Mouse (Mus musculus): ENCODE results near the gene Arhgef28.

Arhgef28 gene

GRCm38 (mm10) chr13:97954956-97955496 lies 251.2 kb downstream of the Arhgef28 start:
- DNase-seq = no peak

DNA sequence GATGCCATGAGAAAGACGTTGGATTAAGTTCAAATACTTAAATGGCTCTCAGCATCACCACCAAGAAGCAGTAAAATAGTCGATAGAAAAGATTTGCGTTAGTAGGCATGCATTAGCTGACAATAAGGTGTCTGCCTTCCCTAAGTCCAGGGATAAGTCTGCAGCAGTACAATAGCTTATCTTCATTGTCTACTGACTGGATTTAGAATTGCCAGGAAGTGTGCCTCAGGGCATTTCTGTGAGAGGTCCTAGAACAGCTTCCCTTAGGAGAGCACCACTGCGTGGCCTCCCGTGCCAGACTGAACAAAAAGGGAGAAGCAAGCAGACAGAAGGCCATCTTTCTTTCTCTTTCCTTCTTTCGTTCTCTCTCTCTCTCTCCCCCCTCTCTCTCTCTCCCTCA lies 252.2 kb downstream of the Arhgef28 start:
- no peak for DNase-seq

DNA sequence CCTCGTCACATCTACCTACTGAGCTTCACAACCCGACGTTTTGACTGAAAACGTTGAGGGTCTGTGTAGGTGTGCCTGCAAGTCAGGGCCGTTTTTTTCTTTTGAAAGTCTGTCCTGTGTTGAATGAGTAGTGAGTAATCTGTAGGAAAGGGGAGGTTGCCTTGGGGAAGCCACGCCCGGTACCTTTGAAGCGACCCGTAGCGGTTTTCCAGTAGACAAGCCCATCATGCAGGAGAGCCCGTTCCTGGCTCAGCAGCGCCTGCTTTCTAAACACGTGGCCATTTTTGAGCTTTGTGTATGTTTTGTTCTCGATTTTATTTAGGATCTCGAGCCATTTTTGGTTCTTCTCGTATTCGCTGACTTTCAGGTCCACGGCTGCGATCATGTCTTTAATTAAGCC lies 252.7 kb downstream of the Arhgef28 start:
- DNase-seq = no peak

GRCm38 (mm10) chr13:97948856-97949255 lies 257.4 kb downstream of the Arhgef28 start:
- DNase-seq = no peak

DNA sequence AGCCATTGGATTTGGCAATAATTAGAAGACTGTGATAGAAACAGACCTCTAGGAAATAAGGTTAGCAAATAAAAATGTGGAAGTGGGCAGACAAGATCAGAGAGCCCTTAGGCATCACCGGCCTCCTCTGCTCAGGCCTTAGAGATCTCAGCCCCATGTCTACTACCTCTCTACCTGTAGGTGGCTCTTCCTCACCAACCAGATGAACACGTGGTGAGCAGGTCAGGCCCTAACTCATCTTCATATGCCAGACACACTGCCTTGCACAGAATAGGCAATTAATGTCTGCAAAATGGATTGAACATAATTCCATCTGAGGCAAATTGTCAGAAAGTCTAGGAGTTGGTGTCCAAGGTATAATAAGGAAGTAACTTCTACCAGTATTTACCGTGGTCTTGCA lies 258.6 kb downstream of the Arhgef28 start:
- DNase-seq = no peak

DNA sequence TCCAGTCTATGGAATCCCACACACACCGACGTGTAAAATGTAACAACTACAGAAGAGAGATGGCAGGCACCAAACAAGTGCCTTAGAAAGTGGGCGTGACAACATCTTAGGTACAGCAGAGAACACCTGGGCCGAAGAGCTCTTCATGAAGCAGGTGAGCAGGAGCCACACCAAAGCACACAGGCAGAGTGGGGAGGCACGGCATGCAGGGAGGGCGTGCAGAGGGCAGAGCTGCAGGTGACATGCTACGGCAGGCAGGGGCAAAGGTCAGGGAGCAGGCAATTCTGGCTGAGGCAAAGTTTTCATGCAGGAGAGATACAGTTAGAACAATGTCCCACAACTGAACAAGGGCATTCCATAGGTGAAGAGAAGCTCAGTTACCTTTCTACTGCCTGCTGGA lies 259.8 kb downstream of the Arhgef28 start:
- DNase-seq = no peak

DNA sequence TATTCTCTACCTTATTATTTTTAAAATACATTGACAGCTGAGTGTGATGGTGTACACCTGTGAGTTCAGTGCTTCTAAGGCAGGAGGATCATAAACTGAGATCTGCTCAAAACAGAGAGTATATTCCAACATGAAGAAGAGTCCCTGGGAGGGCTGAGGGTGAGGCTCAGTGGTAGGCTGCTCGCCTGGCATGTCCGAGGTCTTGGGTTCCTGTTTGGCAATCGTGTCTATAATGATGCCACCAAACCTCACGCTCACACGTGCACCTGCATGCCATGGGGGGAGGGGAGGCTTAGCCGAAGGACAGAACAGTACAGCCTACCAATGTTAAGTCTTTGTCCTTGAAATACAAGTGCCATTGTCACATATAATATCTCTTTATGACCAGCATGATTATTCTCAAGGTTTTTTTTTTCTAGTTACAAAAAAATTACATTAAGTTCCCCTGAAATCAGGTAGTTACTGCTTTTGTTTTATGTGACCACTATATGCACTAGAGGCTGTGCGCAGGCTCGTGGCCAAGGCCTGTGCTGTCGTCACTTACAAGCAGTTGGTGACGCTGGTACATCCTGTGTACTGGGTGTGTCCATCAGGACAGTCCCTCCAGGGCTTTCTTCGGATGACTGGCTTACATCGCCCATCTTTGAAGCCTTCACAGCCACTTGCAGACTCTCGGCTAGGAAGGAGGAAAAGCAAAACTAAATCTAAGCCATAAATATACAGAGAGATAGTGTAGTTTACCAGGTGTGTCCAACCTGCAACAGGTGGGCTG lies 264.1 kb downstream of the Arhgef28 start:
- DNase-seq = no peak

GRCm38 (mm10) chr13:97941099-97941498 lies 265.1 kb downstream of the Arhgef28 start:
- DNase-seq = no peak

DNA sequence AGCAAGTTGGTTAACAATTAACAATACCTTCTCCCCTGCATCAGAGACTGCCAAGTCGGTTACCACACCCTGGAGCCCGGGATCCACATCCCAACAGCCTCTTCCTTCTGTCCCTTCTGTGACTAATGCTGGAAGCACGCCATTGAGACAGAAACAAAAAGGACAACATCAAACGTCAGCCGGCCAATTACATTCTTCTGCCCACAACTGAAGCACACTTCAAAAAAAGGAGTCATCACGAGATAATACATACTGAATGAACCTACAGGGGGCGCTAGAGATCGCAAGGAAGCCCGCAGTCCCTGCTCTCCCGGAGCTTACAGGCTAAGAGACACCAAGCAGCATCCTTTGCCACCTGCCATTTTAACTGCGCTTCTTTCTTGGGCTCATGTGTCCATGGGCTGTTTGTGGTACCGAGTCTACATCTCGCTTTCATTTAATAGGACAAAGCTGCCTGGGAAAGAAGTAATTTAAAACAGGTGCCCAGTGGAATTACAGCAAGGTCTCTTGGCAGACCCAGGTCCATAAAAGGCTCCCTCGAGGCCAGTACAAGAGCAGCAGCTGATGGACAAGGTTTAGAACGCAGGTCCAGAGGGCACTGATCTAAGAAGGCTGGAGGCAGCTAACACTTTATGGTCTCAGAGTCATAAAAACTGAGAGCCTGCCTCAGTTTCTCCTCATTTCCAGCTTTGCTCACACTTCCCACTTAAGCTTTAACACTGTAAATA lies 266.6 kb downstream of the Arhgef28 start:
- DNase-seq = no peak

- DNase-seq = peak; percentile 80
Measured at GRCm38 (mm10) chr13:97938596-97939297, 267.5 kb downstream of the Arhgef28 start.

- DNase-seq = peak; percentile 51
Measured at GRCm38 (mm10) chr13:97937919-97938318, 268.3 kb downstream of the Arhgef28 start.

GRCm38 (mm10) chr13:97928135-97928497 lies 278.1 kb downstream of the Arhgef28 start:
- DNase-seq = no peak

- DNase-seq = no peak
Measured at GRCm38 (mm10) chr13:97927376-97928134, 278.7 kb downstream of the Arhgef28 start.

GRCm38 (mm10) chr13:97926371-97926770 lies 279.9 kb downstream of the Arhgef28 start:
- no peak for DNase-seq

DNA sequence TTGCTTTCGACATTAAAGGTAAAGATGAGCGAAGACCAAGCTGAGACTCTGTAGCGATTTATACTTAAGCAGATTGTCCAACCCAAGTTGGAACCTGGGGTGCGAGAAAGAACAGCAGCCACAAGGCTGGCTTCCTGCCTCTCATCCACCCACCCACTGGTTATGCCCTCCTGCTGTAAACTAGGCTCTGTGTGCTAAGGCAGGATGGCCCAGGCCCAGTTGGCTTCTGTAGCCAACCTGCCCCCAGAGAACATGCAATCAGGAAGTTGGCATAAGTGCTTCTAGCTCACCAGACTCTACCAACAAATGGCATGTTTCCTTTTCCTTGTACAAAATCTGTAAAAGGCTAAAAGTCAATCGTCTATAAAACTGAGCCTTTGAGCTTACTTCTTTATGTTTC lies 283.2 kb downstream of the Arhgef28 start:
- DNase-seq = no peak

- no peak for DNase-seq
Measured at GRCm38 (mm10) chr13:97919590-97919989, 286.6 kb downstream of the Arhgef28 start.

DNA sequence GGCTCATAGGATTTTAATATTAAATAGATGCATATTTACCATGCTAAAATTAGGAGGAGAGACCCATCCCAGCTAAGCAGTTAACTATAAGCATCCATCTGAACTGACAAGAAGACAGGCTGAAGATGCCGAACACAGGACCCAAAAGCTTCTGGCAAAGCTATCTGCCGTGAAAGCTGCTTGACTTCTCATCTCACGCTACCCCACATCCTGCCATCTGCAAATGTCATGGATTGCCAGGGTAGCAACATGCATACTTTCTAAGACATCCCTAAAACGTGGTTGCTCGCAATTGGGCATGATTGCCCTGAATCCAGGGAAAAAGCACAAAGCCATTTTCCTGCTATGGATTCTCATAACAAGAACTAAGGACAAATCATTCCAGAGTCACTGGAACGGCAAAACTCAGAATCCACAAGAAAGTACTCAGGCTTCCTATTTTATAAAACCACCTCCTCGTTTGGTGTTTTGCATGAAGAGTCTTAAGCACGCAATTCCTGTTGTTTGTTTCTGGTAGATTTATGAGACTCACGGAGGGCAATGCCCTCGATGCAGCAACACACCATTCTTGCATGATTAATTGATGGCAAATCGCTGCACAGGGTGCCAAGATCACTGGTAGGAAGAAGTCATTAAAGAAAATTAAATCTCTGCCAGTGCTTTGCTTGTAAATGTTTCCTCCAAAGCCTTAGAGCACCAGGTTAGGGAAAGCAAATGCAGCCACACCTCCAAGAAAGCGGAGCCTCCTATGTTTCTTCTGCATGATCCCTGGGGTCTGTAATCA lies 287.9 kb downstream of the Arhgef28 start:
- no peak for DNase-seq

DNA sequence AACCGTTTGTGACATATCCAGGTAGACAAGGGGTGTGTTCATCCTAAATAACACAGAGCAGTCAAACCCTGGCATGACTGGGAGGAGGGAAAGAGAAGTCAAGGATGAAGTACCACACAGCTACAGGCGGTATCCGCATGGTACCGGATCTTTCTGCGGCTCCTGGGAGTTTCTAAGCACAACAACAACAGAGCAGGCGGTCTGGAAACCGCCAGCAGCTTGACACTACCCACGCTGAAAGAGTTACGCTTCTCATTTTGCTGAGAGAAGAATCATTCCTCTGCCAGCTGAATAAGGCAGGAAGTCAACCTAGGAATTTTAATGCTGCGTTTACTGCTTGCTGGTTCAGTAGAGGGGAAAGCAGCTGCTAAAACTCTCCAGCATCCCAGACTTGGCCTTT lies 295.2 kb downstream of the Arhgef28 start:
- DNase-seq = peak; percentile 78

DNA sequence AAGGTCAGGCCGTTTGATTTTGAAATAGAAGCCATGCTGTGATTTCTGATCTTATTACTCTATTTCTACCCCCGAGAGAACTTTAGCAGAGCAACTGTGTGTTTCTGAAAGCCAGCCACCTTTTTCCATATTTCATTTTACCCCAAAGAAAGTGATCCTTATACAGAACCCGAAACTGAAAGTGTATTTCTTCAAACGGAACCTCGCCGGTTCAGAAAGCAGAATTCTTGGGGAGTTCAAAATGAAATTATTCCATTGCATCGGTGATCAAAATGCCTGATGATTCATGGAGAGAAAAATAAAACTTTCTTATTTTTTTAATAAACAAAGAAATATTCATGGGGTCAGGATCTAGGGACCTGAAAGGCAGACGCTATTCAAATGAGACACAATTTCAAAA lies 303.4 kb downstream of the Arhgef28 start:
- DNase-seq = no peak

DNA sequence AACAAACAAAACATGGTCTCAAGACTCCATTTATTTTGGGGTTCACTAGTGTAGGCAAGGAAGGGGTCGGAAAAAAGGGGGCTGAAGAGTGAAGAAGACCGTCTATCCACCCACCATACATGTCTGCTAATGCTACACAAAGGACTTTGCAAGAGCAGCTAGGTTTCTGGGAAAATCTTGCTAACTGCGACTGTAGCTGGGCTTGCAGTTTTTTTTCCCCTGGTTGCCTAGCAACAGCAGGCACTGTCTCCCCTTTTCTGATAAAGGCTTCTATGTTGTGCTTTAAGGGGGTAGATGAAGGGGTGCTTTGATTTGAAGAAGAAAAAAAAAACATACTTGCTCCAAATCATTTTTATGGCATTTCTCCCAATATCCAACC lies 305.9 kb downstream of the Arhgef28 start:
- peak; percentile 40 for DNase-seq

GRCm38 (mm10) chr13:97899604-97900379 lies 306.4 kb downstream of the Arhgef28 start:
- DNase-seq = no peak
